In the genomic region with DNA sequence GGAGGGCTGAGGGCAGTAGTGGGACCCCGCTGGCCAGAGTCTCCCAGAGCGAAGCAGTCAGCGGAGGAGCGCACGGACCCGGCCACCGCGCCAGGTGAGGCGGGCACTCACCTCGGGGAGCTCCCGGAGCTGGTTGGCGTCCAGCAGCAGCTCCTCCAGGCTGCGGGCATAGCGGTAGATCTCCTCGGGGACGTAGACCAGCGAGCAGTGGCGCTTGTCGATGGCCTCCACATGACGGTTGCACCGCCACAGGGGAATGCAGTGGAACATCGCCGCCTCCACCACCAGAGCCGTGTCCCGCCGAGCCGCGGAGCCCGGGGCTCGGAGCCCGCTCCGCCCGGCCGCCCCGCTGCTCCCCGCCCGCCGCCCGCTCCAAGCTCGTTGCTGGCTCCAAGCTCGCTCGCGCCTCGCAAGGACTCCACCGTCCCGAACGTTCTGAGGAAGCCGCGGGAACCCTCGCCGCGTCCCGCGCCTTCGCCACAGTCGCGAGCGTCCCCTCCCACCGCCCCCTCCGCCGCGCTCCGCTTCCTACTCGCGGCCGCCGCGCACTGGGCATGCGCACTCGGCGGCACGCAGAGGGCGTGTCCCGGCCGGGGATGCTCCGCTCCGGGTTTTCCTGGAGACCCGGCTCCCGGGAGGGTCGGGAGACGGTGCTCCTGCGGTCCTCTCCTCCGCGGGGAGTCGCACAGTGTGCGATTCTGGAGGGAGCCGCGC, we compare ENCODE assay signal across 7 mouse cellular contexts. TPM values are rescaled to one million over a fixed set of nuclear protein-coding genes. Genes with fewer than 3 reads are reported as not detected.
A peak's percentile ranks its signal among the peaks of the same experiment; 100 is the strongest.
DNase-seq lines count a peak whose midpoint lies in the region; ATAC-seq and TF ChIP-seq lines count a peak whose summit lies in the region.

Gene Lrrc1 (minus strand): TSS at position 517 of the 714 bp plus-strand sequence.

- peak within 1 kb of the TSS; percentile 91 for H3K27ac ChIP-seq in intestine, postnatal 0 days (ENCODE audit: low read depth, low read length)
- H3K27ac ChIP-seq in midbrain, embryonic 12.5 days (replicated peaks), result peak within 1 kb of the TSS; percentile 69

- peak; percentile 70 for DNase-seq in adrenal gland, adult 8-10 months
- peak; percentile 90 for DNase-seq in embryo, embryonic 9.5 days (ENCODE audit: extremely low spot score)
- DNase-seq in gonadal fat pad, adult 2 months (ENCODE audit: low read depth), result no peak
- DNase-seq in left cerebral cortex, postnatal 4 days, result peak; percentile 86
- DNase-seq in spleen, adult 18-20 months, result peak; percentile 70 to 82

- TF ChIP-seq CTCF in intestine, postnatal 0 days (IDR thresholded peaks at IDR 0.05; ENCODE audit: low read depth), result no peak

- WGBS in intestine, postnatal 0 days, result under 1% methylated on average over 84 of the region's 88 CpGs
- WGBS in midbrain, embryonic 12.5 days, result under 1% methylated on average over 88 of the region's 88 CpGs

- H3K27me3 ChIP-seq in intestine, postnatal 0 days (replicated peaks; ENCODE audit: control insufficient read depth, insufficient read depth, low read length), result no peaks in the 10 kb centered on the region
- H3K27me3 ChIP-seq in midbrain, embryonic 12.5 days, result peaks cover 32% of the 10 kb centered on the region

- H3K9ac ChIP-seq in intestine, postnatal 0 days (ENCODE audit: low read depth, low read length), result peak within 1 kb of the TSS; percentile 77
- H3K9ac ChIP-seq in midbrain, embryonic 12.5 days (replicated peaks), result peak within 1 kb of the TSS; percentile 71

- peak; percentile 73 for ATAC-seq in intestine, postnatal 0 days
- ATAC-seq in midbrain, embryonic 12.5 days (ENCODE audit: low FRiP score, low read depth), result peak; percentile 93

- peak within 1 kb of the TSS; percentile 88 for H3K4me2 ChIP-seq in intestine, postnatal 0 days (replicated peaks; ENCODE audit: low read depth)
- peak within 1 kb of the TSS; percentile 97 for H3K4me2 ChIP-seq in midbrain, embryonic 12.5 days (replicated peaks)

- peaks cover 9% of the 10 kb centered on the region for H3K4me1 ChIP-seq in intestine, postnatal 0 days (replicated peaks; ENCODE audit: control insufficient read depth, insufficient read depth, low read length)
- H3K4me1 ChIP-seq in midbrain, embryonic 12.5 days, result peaks cover 25% of the 10 kb centered on the region

- intact Hi-C loops in left cerebral cortex, postnatal 4 days (cut with DNase I), result no loop called here

- no peaks in the 10 kb centered on the region for H3K36me3 ChIP-seq in intestine, postnatal 0 days (ENCODE audit: control insufficient read depth, insufficient read depth)
- no peaks in the 10 kb centered on the region for H3K36me3 ChIP-seq in midbrain, embryonic 12.5 days

- no peaks in the 10 kb centered on the region for H3K9me3 ChIP-seq in intestine, postnatal 0 days (ENCODE audit: control insufficient read depth)
- H3K9me3 ChIP-seq in midbrain, embryonic 12.5 days, result no peaks in the 10 kb centered on the region

- peak within 1 kb of the TSS; percentile 76 for H3K4me3 ChIP-seq in intestine, postnatal 0 days (ENCODE audit: low read depth, low read length)
- H3K4me3 ChIP-seq in midbrain, embryonic 12.5 days, result peak within 1 kb of the TSS; percentile 81

RNA-seq across cellular contexts. Expression of gene Lrrc1, which starts in this region (rescaled TPM):
- total RNA-seq in adrenal gland, adult 8-10 months (2022), result 10 to 100 TPM in 3 of 4 experiments, 1 to 10 TPM in 1; 9.1 to 20.4 (median 14.8) TPM
- polyA plus RNA-seq in gonadal fat pad, adult 2 months (2012; rRNA removed), result 37.5 and 56.3 TPM in 2 replicates
- 21.6 and 22.3 TPM in 2 replicates for polyA plus RNA-seq in intestine, postnatal 0 days (2015; fragmentation: Nextera tagmentation; extraction: Ambion mirVana)
- total RNA-seq in left cerebral cortex, postnatal 4 days (2021), result 1 to 10 TPM; 8.0 to 8.3 TPM
- polyA plus RNA-seq in midbrain, embryonic 12.5 days (2016; fragmentation: Nextera tagmentation; extraction: Ambion mirVana), result 6.9 and 7.9 TPM in 2 replicates
